In the genomic region with DNA sequence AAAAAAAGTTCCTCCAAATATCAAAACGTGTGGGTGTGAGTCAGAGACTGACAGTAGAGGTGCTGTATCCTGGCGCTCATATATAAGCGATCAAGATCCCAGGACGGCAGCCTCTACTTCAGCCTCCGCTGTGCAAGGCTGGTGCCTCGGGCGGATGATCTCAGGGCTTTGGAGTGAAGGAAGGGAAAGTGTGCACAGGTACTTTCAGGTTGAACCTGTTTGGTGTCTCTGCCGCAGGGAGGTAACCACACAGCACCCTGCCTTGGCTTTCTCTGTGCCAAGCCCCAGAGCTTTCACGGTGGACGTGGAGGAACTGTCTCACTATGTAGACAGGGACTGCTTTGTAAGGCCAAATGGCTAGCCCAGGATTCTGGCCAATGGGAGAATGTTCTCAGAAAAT, we compare ENCODE assay signal across 25 mouse cellular contexts. TPM values are rescaled to one million over a fixed set of nuclear protein-coding genes. Genes with fewer than 3 reads are reported as not detected.
DNase-seq lines count a peak whose midpoint lies in the region; ATAC-seq and TF ChIP-seq lines count a peak whose summit lies in the region.
"Had no signal": no experiment of that assay in that cellular context is flagged by ENCODE, and none has a peak within 500 bp of the region (broad histone marks: within the 10 kb centered on the region; RNA-seq: fewer than 3 reads in every experiment).

No protein-coding gene starts in this region.

- H3K4me1 ChIP-seq in limb, embryonic 14.5 days (ENCODE audit: control insufficient read depth, insufficient read depth, low read length): 0 out of 2 replicates have a peak, but pooled peaks cover 5% of the 10 kb centered on the region
- H3K4me1 ChIP-seq in limb, embryonic 10.5 days: peaks cover 12% of the 10 kb centered on the region
- 0 out of 2 replicates have a peak, but pooled peaks cover 10% of the 10 kb centered on the region for H3K4me1 ChIP-seq in embryonic facial prominence, embryonic 15.5 days
- no peaks in the 10 kb centered on the region for H3K4me1 ChIP-seq in stomach, embryonic 16.5 days (ENCODE audit: control insufficient read depth, insufficient read depth, low read length)
- H3K4me1 ChIP-seq in forebrain, embryonic 12.5 days: peaks cover 9% of the 10 kb centered on the region
- no peaks in the 10 kb centered on the region for H3K4me1 ChIP-seq in midbrain, embryonic 14.5 days (ENCODE audit: control insufficient read depth, insufficient read depth, low read length)
- H3K4me1 ChIP-seq: heart, embryonic 13.5 days had no signal

- H3K4me2 ChIP-seq in limb, embryonic 14.5 days (replicated peaks; ENCODE audit: low read depth, low read length, severe bottlenecking): no peak overlapping the region
- H3K4me2 ChIP-seq in embryonic facial prominence, embryonic 15.5 days (replicated peaks): no peak overlapping the region
- H3K4me2 ChIP-seq in stomach, embryonic 16.5 days (ENCODE audit: low read depth, low read length): no peak overlapping the region; the same call in 1 of the 2 replicates
- no peak overlapping the region for H3K4me2 ChIP-seq in forebrain, embryonic 12.5 days
- H3K4me2 ChIP-seq in midbrain, embryonic 14.5 days (ENCODE audit: low read length): no peak overlapping the region
- H3K4me2 ChIP-seq: forebrain, embryonic 13.5 days; heart, embryonic 13.5 days; hindbrain, embryonic 13.5 days; limb, embryonic 12.5 days; neural tube, embryonic 12.5 days had no signal

- no peaks in the 10 kb centered on the region for H3K27me3 ChIP-seq in limb, embryonic 14.5 days (ENCODE audit: control insufficient read depth, insufficient read depth, low read length)
- no peaks in the 10 kb centered on the region for H3K27me3 ChIP-seq in limb, embryonic 10.5 days (ENCODE audit: low read depth, poor library complexity, severe bottlenecking)
- no peaks in the 10 kb centered on the region for H3K27me3 ChIP-seq in embryonic facial prominence, embryonic 15.5 days
- H3K27me3 ChIP-seq in stomach, embryonic 16.5 days (ENCODE audit: control insufficient read depth, insufficient read depth, low read length): no peaks in the 10 kb centered on the region
- H3K27me3 ChIP-seq in forebrain, embryonic 12.5 days: no peaks in the 10 kb centered on the region
- no peaks in the 10 kb centered on the region for H3K27me3 ChIP-seq in midbrain, embryonic 14.5 days (ENCODE audit: control insufficient read depth, insufficient read depth, low read length)
- H3K27me3 ChIP-seq: forebrain, embryonic 13.5 days; heart, embryonic 13.5 days; hindbrain, embryonic 13.5 days; limb, embryonic 12.5 days; neural tube, embryonic 12.5 days; Patski had no signal

- no peak overlapping the region for H3K4me3 ChIP-seq in limb, embryonic 14.5 days (replicated peaks; ENCODE audit: low read length)
- H3K4me3 ChIP-seq in limb, embryonic 10.5 days: no peak overlapping the region
- no peak overlapping the region for H3K4me3 ChIP-seq in embryonic facial prominence, embryonic 15.5 days (replicated peaks)
- no peak overlapping the region for H3K4me3 ChIP-seq in stomach, embryonic 16.5 days (replicated peaks; ENCODE audit: low read length)
- no peak overlapping the region for H3K4me3 ChIP-seq in forebrain, embryonic 12.5 days (replicated peaks)
- no peak overlapping the region for H3K4me3 ChIP-seq in midbrain, embryonic 14.5 days (replicated peaks; ENCODE audit: low read depth, low read length)
- H3K4me3 ChIP-seq: forebrain, embryonic 13.5 days; heart, embryonic 13.5 days; hindbrain, embryonic 13.5 days; left cerebral cortex, adult 2 months; limb, embryonic 12.5 days; midbrain, embryonic 10.5 days; neural tube, embryonic 12.5 days had no signal

- no peaks in the 10 kb centered on the region for H3K36me3 ChIP-seq in limb, embryonic 14.5 days (ENCODE audit: control insufficient read depth, insufficient read depth, low read length)
- H3K36me3 ChIP-seq in limb, embryonic 10.5 days: no peaks in the 10 kb centered on the region
- no peaks in the 10 kb centered on the region for H3K36me3 ChIP-seq in embryonic facial prominence, embryonic 15.5 days
- no peaks in the 10 kb centered on the region for H3K36me3 ChIP-seq in stomach, embryonic 16.5 days (ENCODE audit: control insufficient read depth, insufficient read depth, low read length)
- no peaks in the 10 kb centered on the region for H3K36me3 ChIP-seq in forebrain, embryonic 12.5 days (replicated peaks)
- H3K36me3 ChIP-seq in midbrain, embryonic 14.5 days (ENCODE audit: control insufficient read depth, insufficient read depth, low read length): no peaks in the 10 kb centered on the region
- H3K36me3 ChIP-seq: heart, embryonic 13.5 days; hindbrain, embryonic 13.5 days; limb, embryonic 12.5 days; midbrain, embryonic 10.5 days; neural tube, embryonic 12.5 days had no signal

- peak; percentile 13 for DNase-seq in limb, embryonic 14.5 days (ENCODE audit: low spot score)
- DNase-seq in limb, embryonic 10.5 days (ENCODE audit: low spot score): no peak
- peak; percentile 66 for DNase-seq in A20 (ENCODE audit: low read depth, low spot score)
- no peak for DNase-seq in midbrain, embryonic 14.5 days
- DNase-seq in right cerebral cortex, postnatal 36 days (ENCODE audit: low spot score in 2 of 2): no peak
- DNase-seq: adrenal gland, adult 8-10 months; cerebellum, postnatal 10 days; heart, adult 11 months; kidney, postnatal 4 days; layer of hippocampus, adult 9-11 months; lung, postnatal 36 days; spleen, adult 18-20 months; thymus, postnatal 25 days had no signal

- no peak for TF ChIP-seq POLR2A in limb, embryonic 14.5 days (IDR thresholded peaks at IDR 0.05; ENCODE audit: borderline replicate concordance, extremely low read depth, insufficient read depth, insufficient read length)

- no peak overlapping the region for H3K27ac ChIP-seq in limb, embryonic 14.5 days (replicated peaks; ENCODE audit: low read depth, low read length)
- no peak overlapping the region for H3K27ac ChIP-seq in limb, embryonic 10.5 days
- peak overlapping the region; percentile 22 for H3K27ac ChIP-seq in embryonic facial prominence, embryonic 15.5 days (replicated peaks)
- peak overlapping the region; percentile 64 for H3K27ac ChIP-seq in stomach, embryonic 16.5 days (ENCODE audit: low read length)
- H3K27ac ChIP-seq in forebrain, embryonic 12.5 days: no peak overlapping the region
- no peak overlapping the region for H3K27ac ChIP-seq in midbrain, embryonic 14.5 days (replicated peaks; ENCODE audit: low read depth, low read length)
- H3K27ac ChIP-seq: forebrain, embryonic 13.5 days; heart, embryonic 13.5 days; hindbrain, embryonic 13.5 days; left cerebral cortex, adult 2 months; limb, embryonic 12.5 days; liver, embryonic 14.5 days; midbrain, embryonic 10.5 days; neural tube, embryonic 12.5 days had no signal

- 79% methylated on average over 10 of the region's 10 CpGs for WGBS in limb, embryonic 14.5 days
- 83% methylated on average over 10 of the region's 10 CpGs for WGBS in limb, embryonic 10.5 days
- 64% methylated on average over 10 of the region's 10 CpGs for WGBS in embryonic facial prominence, embryonic 15.5 days
- 65% methylated on average over 10 of the region's 10 CpGs for WGBS in stomach, embryonic 16.5 days
- 88% methylated on average over 10 of the region's 10 CpGs for WGBS in forebrain, embryonic 12.5 days
- 92% methylated on average over 10 of the region's 10 CpGs for WGBS in midbrain, embryonic 14.5 days

- no peaks in the 10 kb centered on the region for H3K9me3 ChIP-seq in limb, embryonic 14.5 days (ENCODE audit: control insufficient read depth, low read length)
- H3K9me3 ChIP-seq in limb, embryonic 10.5 days (replicated peaks): no peaks in the 10 kb centered on the region
- H3K9me3 ChIP-seq in embryonic facial prominence, embryonic 15.5 days (replicated peaks): no peaks in the 10 kb centered on the region
- H3K9me3 ChIP-seq in stomach, embryonic 16.5 days (replicated peaks; ENCODE audit: control insufficient read depth, low read length): no peaks in the 10 kb centered on the region
- H3K9me3 ChIP-seq in forebrain, embryonic 12.5 days: no peaks in the 10 kb centered on the region
- no peaks in the 10 kb centered on the region for H3K9me3 ChIP-seq in midbrain, embryonic 14.5 days (ENCODE audit: control insufficient read depth, low read length)
- H3K9me3 ChIP-seq: forebrain, embryonic 13.5 days; heart, embryonic 13.5 days; hindbrain, embryonic 13.5 days; limb, embryonic 12.5 days; midbrain, embryonic 10.5 days; neural tube, embryonic 12.5 days had no signal

- H3K9ac ChIP-seq in limb, embryonic 14.5 days (ENCODE audit: low read depth, low read length, severe bottlenecking): no peak overlapping the region
- H3K9ac ChIP-seq in embryonic facial prominence, embryonic 15.5 days: no peak overlapping the region
- H3K9ac ChIP-seq in stomach, embryonic 16.5 days (ENCODE audit: low read length): no peak overlapping the region
- no peak overlapping the region for H3K9ac ChIP-seq in forebrain, embryonic 12.5 days
- no peak overlapping the region for H3K9ac ChIP-seq in midbrain, embryonic 14.5 days (replicated peaks; ENCODE audit: low read length)
- H3K9ac ChIP-seq: forebrain, embryonic 13.5 days; heart, embryonic 13.5 days; hindbrain, embryonic 13.5 days; limb, embryonic 12.5 days; liver, embryonic 14.5 days; neural tube, embryonic 12.5 days had no signal

- no peak for ATAC-seq in limb, embryonic 14.5 days (ENCODE audit: low FRiP score, low read depth)
- peak; percentile 40; the same call in 1 of the 2 replicates for ATAC-seq in embryonic facial prominence, embryonic 15.5 days (ENCODE audit: insufficient number of reproducible peaks, low FRiP score, low TSS enrichment, low read depth)
- peak; percentile 83 for ATAC-seq in stomach, embryonic 16.5 days (ENCODE audit: insufficient read depth, low FRiP score)
- no peak for ATAC-seq in forebrain, embryonic 12.5 days (ENCODE audit: low FRiP score)
- no peak for ATAC-seq in midbrain, embryonic 14.5 days (ENCODE audit: low FRiP score, low TSS enrichment)
- ATAC-seq: forebrain, embryonic 13.5 days; Patski had no signal

RNA-seq across cellular contexts. Expression of a gene that starts 35.3 kb away (rescaled TPM):
- 64.8 and 76.2 TPM in 2 replicates for polyA plus RNA-seq in limb, embryonic 14.5 days (2012; rRNA removed)
- polyA plus RNA-seq in limb, embryonic 14.5 days (2014; fragmentation: Nextera tagmentation; extraction: Ambion mirVana): 52.7 and 64.6 TPM in 2 replicates
- 105 and 132 TPM in 2 replicates for polyA plus RNA-seq in limb, embryonic 10.5 days (2016; fragmentation: Nextera tagmentation; extraction: Ambion mirVana)
- 70.2 and 74.4 TPM in 2 replicates for polyA plus RNA-seq in embryonic facial prominence, embryonic 15.5 days (2015; fragmentation: Nextera tagmentation; extraction: Ambion mirVana)
- polyA plus RNA-seq in stomach, embryonic 16.5 days (2015; fragmentation: Nextera tagmentation; extraction: Ambion mirVana): 56.5 and 60.1 TPM in 2 replicates
- 47.4 and 52.6 TPM in 2 replicates for polyA plus RNA-seq in forebrain, embryonic 12.5 days (2016; fragmentation: Nextera tagmentation; extraction: Ambion mirVana)
- polyA plus RNA-seq in midbrain, embryonic 14.5 days (2014; fragmentation: Nextera tagmentation; extraction: Ambion mirVana): 9.8 and 16.5 TPM in 2 replicates

Comparison
In these comparisons a context has a peak if more than half of its experiments do, and no peak if none do; other contexts are left out.
1. DNase-seq: peak in limb, embryonic 14.5 days (single experiment) and A20 (single experiment); none in limb, embryonic 10.5 days (single experiment), midbrain, embryonic 14.5 days (single experiment) and right cerebral cortex, postnatal 36 days (0 of 2).
2. ATAC-seq: peak in embryonic facial prominence, embryonic 15.5 days (single experiment) and stomach, embryonic 16.5 days (single experiment); none in limb, embryonic 14.5 days (single experiment), forebrain, embryonic 12.5 days (single experiment) and midbrain, embryonic 14.5 days (single experiment).
3. H3K27ac ChIP-seq: peak in embryonic facial prominence, embryonic 15.5 days (single experiment) and stomach, embryonic 16.5 days (single experiment); none in limb, embryonic 14.5 days (single experiment), limb, embryonic 10.5 days (single experiment), forebrain, embryonic 12.5 days (single experiment) and midbrain, embryonic 14.5 days (single experiment).